Mouse (Mus musculus) left cerebral cortex, postnatal 36 days (tissue): ENCODE data around the gene Pde6h. TPM values are rescaled to one million over a fixed set of nuclear protein-coding genes. Genes with fewer than 3 reads are reported as not detected.
"Not testable (repeated sequence)": the region's sequence is repeated elsewhere in the genome, so short reads cannot be mapped to it uniquely, and the experiment has no call there.

Source experiments
- DNase-seq, 2 experiments: peaks; one replicate each; pipeline ENCODE4 v3.0.0; 2021 to 2022; ENCODE audit warnings: low spot score in 2 of 2, mixed read lengths in 1 of 2
- intact Hi-C: fragments of 180-260 bp; cut with DNase I; formaldehyde crosslinking; loops from one replicate; pipeline ENCODE4 v1.15.1; 2025
- total RNA-seq, 2 experiments: library from RNA; stranded (reverse); gene quantifications; 2 replicates each; pipeline ENCODE4 v1.2.3; 2021

Pde6h gene
- total RNA-seq, result 1 to 10 TPM in 1 of 2 experiments, under 1 TPM in 1; 0.68 to 2.6 TPM

DNA sequence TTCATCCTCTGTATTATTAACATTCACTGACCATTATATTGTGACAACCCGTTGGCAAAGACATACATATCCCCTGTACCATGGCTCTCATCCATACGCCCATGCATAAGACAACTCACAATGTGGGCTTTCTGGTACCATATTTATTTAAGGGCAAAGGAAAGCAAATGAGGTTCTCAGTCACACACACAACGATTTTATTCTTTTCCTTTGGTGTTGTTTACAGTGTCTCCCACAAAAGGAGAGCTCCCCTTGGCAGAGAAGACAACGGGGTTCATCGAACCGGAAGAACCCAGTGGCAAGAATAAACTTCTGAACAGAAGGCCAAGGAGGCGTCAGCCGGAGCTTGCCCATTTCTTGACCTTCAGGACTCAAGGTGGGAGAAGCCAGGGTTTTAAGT lies at the start of gene Pde6h:
Gene Pde6h (plus strand): TSS at position 301 of the 400 bp plus-strand sequence.
- intact Hi-C loops, result loop anchor here (5.0 kb wide), 1 partner anchor 44 kb away; no protein-coding TSS in a partner anchor
- no peak for DNase-seq

DNA sequence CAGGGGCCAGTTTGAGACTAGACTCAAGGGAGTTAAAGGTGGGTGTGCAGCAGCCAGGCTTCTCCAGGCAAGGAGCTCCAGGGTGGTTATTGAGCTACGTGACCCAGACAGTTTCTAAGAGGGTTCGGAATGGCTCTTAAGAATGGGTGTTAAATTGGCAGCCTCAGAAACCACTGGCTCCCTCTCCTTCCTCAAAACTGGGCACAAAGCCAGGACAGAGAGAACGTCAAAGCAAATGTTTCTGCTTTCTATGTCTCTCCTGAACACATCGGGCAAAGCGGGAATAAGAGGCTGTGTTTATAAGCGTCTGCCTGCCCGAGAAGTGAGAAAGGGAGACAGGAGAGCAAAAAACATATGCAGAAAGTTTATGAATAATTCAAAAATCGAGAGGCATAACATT lies 49.0 kb upstream of the Pde6h start:
- peak in 1 of 2 experiments; percentile 20 for DNase-seq
- intact Hi-C loops, result no loop called here

DNA sequence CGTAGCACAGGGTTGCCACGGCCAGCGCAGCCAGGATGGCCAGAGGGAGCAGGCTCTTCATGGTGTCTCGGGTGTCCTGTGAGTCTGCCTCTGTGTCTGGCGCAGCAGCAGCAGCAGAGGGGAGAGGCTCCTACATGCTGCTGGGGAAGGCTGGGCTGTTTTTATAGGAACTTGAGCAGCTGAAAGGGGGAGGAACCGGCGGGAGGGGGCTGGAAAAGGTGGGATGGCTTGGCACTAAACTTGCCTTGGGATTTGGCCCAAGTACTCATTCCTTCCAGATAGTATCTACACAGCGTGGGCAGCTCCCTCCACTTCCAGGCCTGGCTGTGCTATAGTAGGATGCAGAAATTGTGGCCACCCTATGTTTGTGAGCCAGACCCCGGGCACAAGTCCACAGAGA lies 48.0 kb upstream of the Pde6h start, which contains the start of gene Mgp:
Gene Mgp (minus strand): TSS at position 154 of the 400 bp plus-strand sequence.
- intact Hi-C loops, result no loop called here
- DNase-seq, result peak; percentile 59 to 72

DNA sequence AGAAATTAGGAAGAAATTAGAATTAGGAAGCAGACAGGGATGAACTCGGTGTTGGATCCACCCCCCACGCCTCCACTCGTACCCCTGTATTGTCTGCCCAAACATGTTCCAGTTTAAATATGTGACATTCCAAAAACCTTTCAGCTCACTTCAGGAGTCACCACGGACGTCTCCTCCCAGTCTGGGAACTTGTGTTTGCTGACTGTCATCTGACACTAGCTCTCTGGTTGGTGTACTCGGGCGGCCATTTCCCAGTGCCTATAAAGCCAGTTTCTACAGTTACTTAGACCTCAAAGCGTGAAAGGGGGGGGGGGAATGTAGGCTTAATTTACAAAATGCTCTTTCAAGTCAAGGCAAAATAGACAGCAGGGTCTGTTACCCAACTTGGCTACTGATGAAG lies 42.0 kb upstream of the Pde6h start:
- intact Hi-C loops, result no loop called here
- DNase-seq, result no peak

DNA sequence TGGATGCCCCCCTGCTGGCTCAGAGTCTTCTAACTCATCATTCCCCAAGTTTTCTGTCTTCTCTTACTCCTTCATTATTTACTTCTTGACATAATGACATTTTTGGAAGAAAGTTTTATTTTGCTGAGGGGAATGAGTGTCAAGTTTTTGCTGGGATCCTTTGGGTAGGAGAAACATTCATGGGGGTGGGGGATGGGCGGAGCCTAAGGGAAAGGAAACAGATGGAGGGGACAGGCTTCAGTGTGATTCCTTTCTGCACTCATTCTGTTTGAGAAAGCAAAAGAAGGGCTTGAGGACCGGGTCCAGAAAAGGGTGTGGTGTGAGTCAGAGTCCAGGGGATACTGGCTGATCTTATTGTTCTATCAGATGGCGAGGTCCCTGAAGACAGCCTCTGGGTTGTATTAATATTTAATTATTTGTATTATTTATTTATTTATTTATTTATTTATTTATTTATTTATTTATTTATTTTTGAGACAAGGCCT lies 40.2 kb upstream of the Pde6h start:
- intact Hi-C loops, result no loop called here
- no peak for DNase-seq

DNA sequence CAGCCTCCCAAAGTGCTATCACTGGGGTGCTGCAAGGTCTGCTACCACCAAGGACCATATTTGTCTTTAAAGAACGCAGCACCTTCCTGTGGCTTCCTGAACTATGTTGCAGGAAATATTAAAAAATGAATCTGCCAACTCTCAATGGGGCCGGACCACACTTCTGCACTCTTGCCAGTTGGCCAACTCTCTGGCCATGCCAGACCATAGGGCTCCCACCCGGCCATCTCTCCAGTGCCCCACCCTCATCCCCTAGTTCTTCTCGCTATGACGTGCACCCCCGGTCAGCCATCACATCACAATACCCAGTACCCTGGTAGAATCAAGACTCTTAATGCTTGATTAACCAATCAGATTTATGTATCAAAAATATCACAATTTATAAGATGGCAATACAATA lies 39.7 kb upstream of the Pde6h start:
- DNase-seq, result no peak
- intact Hi-C loops, result no loop called here

DNA sequence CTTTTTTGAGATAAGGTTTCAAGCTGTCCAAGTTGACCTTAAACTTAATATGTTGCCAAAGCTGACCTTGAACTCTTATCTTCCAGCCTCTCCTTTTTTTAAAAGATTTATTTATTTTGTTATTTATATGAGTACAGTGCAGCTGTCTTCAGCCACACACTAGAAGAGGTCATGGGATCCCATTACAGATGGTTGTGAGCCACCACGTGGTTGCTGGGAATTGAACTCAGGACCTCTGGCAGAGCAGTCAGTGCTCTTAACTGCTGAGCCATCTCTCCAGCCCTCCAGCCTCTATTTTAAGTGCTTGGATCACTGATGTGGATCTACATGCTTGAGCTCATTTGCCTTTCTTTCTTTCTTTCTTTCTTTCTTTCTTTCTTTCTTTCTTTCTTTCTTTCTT lies 38.9 kb upstream of the Pde6h start:
- intact Hi-C loops, result not testable (repeated sequence)

DNA sequence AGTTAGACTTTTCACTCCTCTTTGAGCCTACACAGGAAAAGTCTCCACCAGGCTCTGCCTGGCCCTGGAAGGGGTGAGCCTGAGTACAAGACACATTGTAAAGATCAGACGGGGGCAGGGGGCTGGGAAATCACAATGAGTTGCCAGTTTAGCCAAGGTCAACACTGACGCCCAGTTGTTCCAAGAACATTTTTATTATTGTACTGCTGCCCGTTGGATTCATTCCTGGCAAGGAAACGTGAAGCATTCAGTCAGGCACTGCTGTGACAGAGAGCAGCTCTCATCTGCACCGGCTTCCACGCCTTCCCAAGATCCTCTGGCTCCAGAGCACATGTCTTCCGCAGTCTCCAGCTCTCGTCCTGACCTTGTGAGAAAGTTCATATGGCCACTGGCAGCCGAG lies 35.8 kb upstream of the Pde6h start:
- DNase-seq, result no peak
- intact Hi-C loops, result no loop called here

More for the DNA sequence above, 38.9 kb upstream of the Pde6h start:
- DNase-seq, result not testable (repeated sequence)

DNA sequence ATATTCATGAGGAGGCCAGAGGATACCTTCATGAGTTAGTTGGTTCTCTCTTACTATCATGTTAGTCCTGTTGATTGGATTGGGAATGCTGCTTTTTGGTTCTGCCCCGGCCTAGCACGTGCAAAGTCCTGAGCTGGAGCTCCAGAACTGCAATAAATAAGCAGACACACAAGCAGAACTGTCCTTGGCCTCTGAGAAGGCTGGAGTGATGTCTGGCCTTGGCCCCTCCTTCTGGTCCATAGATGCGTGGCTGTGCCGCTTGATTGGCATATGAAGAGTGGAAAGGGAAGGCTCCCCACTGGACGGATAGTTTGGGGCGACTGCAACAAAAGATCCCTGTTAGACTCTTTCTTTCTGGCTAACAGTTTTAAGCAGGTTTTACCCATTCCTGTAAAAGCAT lies 34.6 kb upstream of the Pde6h start:
- intact Hi-C loops, result no loop called here
- DNase-seq, result no peak

DNA sequence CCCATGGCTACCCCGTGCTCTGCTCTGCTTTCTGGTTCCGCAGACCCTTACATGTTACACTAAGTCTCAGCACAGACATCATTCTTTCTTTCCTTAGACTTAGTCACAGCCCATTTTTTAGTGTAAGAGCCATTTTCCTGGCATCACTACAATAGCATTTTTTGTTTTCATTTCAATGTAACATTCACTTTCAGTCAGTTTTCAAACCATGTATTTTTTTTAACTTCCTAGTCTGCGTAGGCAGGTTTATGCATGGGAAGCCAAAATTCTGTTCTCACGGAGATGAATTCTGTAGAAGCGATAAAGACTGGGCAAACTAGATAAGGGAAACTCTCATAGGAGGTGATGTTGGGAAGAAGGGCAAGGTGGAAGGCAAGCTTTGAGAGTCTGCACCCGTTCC lies 34.1 kb upstream of the Pde6h start:
- intact Hi-C loops, result no loop called here
- no peak for DNase-seq

DNA sequence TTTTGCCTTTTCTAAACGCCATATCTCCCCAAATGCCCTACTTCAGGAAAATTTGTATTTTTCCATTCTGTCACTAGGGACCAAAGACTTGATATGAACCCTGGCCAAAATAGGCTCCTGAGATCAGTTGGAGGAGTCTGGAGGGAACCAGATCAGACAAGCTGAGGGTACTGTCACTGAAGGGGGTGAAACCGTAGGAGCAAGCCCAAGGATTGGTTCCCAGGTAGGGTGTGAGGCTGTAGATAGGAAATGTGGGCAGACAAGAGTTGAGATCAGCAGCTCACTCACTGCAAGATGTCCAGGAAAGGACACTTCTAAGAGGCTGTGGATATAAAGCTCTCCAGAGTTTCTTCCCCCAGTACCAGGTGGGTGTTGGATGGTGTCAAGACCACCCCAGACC lies 31.6 kb upstream of the Pde6h start:
- DNase-seq, result no peak
- intact Hi-C loops, result no loop called here

DNA sequence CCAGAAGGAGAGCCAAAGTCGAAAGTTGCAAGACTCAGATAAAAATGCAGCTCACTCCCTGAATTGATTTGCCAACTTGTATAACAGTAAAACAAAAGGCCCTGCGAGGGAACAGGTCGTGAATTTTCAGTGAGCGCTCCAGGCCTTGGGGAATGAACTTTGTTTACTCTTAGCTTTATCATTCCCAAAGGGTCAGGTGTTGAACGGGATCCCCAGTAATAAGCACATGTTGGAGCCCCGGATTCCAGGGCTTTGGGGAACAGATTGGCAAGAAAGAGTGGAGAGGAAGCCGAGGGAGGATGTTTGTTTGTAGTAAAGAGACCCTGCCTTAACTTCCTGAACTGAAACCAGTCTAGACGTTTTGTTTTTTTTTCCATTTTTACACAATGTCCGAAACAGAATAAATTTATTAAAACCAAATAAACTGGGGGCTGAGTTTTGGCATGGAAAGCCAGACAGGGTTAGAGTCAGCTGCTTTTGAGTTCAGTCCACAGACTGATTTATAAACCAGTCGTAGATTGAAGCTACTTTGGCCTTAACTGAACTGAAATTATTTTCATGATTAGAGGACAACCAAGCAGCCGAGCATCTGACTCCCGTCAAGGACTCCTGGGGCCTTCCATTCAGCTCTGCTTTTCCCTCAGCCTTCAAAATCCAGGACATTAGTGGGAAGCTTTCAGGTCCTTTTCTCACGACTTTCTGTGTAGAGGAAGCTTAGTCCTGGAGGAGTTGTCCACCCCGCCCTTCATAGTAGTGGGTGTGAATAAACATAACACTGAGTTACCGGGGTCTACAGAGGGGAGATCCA lies 28.9 kb upstream of the Pde6h start:
- intact Hi-C loops, result no loop called here
- no peak for DNase-seq

DNA sequence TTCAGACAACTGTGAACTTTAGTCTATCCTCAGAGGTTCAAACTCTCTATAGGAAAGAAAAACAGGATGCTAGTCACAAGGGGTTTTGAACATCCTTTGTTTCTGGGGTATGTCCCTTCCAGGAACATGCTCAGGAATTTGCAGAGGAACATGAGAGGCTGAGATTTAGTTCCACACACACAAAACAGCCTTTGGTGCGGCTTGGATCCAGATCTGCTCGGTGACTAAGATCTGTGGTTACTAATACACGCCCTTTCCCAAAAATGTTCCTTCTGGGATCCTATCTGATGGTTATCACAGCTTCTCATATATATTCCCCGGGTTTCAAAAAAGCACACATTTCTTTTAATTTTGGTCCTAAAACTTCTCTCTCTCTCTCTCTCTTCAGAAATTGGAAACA lies 25.8 kb upstream of the Pde6h start:
- intact Hi-C loops, result no loop called here
- no peak for DNase-seq

DNA sequence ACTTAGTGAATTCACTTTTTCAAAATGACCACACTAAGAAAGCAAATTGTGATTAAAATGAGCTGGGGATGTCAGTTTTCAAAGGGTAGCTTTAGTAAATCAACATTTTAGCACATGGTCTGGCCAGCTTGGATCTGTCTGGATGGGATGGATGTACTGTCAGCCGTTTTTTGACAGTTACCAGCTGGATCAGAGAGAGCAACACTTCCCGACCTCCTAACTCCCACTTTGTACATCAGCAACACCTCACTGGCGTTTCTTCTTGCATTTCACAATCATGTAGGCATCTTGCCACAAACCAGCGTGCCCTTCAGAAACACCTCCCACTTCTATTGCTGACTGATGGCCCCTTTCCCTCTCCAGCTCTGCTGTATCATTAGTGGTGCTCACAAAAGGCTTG lies 25.4 kb upstream of the Pde6h start:
- intact Hi-C loops, result no loop called here
- no peak for DNase-seq

DNA sequence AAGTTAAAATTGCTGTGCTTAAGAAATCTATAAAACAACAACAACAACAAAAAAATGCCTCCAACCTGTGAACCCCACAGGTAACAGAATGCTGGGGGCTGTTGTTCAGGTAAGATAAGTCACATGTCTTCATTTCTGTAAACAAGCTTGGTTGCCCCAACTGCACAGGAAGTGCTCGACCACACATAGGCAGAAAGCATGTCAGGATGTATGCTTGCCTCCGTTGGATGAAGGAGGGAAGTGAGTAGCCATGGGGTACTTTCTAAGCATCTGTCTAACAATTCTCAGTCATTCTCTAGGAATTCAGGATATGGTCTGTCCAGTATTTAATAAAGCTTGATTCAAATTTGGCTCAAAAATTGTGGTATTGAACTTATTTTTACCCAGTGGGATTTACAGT lies 24.7 kb upstream of the Pde6h start:
- intact Hi-C loops, result no loop called here
- no peak for DNase-seq

DNA sequence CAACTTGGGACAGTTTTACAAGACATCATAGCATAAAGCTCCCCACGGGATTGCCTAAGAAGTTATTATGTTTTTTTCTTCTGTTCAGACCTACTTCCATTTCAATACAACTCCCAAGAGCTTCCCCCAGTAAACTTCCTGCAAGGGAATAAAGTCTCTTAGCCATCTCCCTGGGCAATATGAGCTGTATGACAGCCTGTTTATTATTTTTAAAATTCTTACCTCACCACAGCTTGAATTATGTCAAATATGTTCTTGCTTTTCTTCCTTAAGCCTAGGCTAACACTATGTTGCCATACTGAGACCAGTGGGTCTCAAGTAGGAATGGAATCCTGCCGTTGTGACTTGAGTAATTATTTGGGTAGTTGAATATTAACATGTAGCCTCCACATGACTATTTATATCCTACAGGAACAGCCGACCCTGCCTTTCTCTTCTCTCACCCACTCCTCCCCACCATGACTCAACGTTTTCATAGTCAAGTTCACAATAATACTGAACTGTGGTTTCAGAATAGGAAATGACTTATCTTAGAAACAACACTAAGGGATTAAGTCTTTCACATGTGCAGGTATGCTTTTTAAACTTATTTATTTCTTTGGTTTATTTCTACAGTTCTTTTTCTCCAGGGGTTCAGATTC lies 23.1 kb upstream of the Pde6h start:
- no peak for DNase-seq
- intact Hi-C loops, result no loop called here

DNA sequence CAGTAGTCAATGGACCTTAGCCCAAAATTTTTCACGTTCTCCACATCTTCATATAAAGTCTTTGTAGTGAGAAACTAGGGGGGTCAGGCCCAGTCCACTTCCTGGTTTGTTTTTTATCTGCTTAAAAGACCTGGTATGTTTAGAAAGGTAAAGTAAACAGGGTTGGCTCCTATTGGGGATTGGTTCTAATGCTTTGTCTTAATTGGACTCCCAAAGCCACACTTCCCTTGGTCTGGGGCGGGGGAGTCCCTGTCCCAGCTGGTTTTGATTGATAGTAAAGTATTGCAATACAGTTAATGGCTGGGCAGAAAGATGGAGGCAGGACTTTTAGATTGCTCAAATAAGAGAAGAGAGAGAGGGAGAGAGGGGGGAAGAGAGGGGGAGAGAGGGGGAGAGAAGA lies 22.6 kb upstream of the Pde6h start:
- no peak for DNase-seq

DNA sequence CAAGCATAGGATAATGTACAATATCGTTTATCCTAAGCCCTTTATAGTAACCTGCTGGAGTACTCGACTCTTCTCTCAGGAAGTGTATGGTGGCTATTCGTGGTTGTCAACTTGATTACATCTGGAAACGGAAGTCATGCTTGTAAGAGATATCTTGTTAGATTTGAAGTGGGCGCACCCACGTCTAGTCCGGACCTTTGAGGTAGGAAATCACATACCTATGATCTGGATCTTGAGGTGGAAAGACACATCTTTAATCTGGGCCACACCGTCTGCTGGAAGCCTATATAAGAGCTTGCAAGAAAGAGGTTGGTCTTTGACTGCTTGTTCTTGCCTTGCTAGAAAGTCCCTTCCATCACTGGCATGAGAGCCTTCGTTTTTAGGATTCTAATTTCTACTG lies 21.1 kb upstream of the Pde6h start:
- DNase-seq, result no peak
- intact Hi-C loops, result no loop called here

More for the DNA sequence above, 22.6 kb upstream of the Pde6h start:
- intact Hi-C loops, result no loop called here

DNA sequence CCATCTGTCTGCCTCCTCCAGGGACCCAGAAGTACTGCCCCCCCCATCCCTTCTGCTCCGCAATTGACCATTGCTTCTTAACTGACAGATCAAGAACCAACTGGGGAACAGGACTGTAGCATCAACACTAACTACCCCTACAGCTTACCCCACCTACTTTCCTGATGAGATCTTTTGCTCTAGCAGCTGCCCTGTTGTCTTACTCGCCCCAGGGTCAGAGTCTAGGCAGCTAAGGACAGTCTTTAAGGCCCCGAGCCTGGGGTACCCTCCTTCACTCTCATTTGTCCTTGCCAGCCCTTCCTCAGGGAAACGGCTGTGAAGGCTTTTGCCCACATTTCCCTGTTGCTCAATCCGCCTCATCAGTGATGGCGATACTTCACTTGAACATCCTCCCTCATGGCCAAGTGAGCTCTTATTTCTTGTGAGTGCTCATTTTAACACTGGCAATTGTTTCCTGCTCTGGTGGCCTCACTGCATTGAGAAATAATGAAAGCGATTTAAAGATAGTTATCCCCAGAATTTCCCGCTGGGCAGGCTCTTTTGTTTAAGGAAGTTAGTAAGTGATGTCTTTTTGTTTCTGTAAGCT lies 19.7 kb upstream of the Pde6h start:
- intact Hi-C loops, result no loop called here
- DNase-seq, result no peak

DNA sequence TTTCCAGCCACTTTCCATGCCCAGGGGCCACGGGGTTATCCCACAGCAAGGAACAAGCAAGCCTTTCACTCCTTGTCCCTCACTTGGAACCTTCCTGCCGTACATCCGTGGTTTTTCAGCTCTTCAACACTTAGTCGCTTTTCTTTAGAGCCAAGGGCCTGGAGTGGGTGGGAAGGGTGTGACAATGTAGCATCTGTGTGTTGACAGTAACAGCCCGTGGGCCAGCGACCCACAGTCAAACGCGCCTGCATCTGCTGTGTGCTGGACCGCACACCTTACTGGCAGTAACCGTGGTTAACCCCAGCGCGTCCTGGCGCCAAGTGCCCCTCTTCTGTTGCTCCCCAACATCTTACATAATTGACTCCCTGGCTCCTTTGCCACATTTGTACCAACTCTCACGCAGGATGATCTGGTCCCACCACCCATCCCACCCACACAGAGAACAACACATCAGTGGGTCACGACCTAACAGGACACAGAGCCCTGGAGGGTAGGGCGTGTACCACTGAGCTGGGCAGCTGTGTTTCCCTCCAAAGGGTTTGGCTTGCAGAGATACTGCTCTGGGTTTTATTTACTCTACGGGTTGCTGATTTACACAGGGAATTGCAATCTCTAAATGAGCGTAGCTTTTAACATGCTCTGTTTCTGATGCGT lies 17.2 kb upstream of the Pde6h start:
- DNase-seq, result no peak
- intact Hi-C loops, result no loop called here
